Mouse (Mus musculus): ENCODE measurements around the gene Adat1. TPM values are rescaled to one million over a fixed set of nuclear protein-coding genes. Genes with fewer than 3 reads are reported as not detected.

Adat1 gene
- 8.4 and 10.0 TPM in 2 replicates for polyA plus RNA-seq (2015; fragmentation: Nextera tagmentation; extraction: Ambion mirVana)

DNA sequence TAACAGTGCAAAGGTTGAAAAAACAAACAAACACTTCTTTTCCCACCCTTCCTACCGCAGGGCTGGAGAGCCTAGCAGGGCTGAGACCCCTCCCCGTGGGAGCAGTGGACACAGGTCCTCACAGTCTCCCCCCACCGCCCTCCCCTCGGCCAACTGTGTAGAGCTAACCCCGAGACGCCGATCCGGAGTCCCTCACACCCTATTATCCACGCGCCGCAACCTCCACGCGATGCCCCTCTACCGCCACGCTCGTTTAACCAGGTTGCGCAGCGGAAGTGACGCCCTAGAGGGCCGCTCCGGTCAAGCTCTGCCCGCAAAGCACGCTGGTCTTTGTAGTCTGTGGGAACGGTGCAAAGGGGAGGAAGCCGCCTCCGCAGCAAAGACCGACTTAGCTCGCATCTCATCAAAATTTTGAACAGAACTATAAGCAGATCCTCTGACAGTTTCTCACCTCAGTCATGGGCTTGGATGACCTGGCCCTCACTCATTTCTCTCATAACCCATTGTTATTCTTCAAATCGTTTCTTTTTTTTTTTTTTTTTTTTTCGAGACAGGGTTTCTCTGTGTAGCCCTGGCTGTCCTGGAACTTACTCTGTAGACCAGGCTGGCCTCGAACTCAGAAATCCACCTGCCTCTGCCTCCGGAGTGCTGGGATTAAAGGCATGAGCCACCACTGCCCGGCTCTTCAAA is at the start of gene Adat1:
Adat1 (minus strand) TSS at position 290 of the 690 bp plus-strand sequence.
- Histone ChIP-seq H3K27me3 (replicated peaks; ENCODE audit: control insufficient read depth, insufficient read depth, low read length) (no peaks in the 10 kb centered on the region), H3K9ac (replicated peaks; ENCODE audit: low read depth, low read length) (peak within 1 kb of the TSS; percentile 78), H3K36me3 (ENCODE audit: control insufficient read depth, insufficient read depth) (peaks cover 23% of the 10 kb centered on the region), H3K4me1 (replicated peaks; ENCODE audit: control insufficient read depth, insufficient read depth, low read length) (peaks cover 7% of the 10 kb centered on the region), H3K27ac (ENCODE audit: low read length) (no peak within 1 kb of the TSS), H3K4me3 (replicated peaks; ENCODE audit: low read length) (peak within 1 kb of the TSS; percentile 86), H3K9me3 (ENCODE audit: control insufficient read depth, low read length) (no peaks in the 10 kb centered on the region), H3K4me2 (ENCODE audit: low read length) (peak within 1 kb of the TSS; percentile 69)
- 4% methylated on average over 32 of the region's 33 CpGs for WGBS
- ATAC-seq, result peak; percentile 98

DNA sequence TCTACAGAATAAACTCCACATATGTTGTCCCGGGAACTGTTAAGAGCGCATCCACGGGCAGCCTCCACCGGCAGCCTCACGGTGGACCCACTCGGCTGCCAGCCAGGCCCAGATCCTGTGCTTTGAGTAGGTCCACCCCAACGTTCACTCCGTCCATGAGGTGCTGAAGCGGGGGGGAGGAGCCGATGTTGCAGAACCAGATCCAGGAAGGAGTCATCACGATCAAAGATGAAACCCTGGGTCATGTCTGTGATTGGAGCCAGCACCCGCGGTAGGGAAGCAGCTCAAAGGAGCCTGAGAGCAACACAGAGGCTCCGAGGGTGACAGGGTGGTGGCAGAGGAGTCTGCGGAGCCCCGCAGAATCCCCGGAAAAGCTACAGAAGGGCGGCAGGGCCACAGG is 45.4 kb upstream of the Adat1 start:
- no peaks in the 10 kb centered on the region for H3K4me1 ChIP-seq (replicated peaks; ENCODE audit: control insufficient read depth, insufficient read depth, low read length)
- no peak for ATAC-seq
- H3K27ac ChIP-seq (ENCODE audit: low read length), result no peak overlapping the region
- no peaks in the 10 kb centered on the region for H3K9me3 ChIP-seq (ENCODE audit: control insufficient read depth, low read length)
- H3K36me3 ChIP-seq (ENCODE audit: control insufficient read depth, insufficient read depth), result no peaks in the 10 kb centered on the region
- no peak overlapping the region for H3K9ac ChIP-seq (replicated peaks; ENCODE audit: low read depth, low read length)
- H3K4me2 ChIP-seq (ENCODE audit: low read length), result no peak overlapping the region
- H3K27me3 ChIP-seq (replicated peaks; ENCODE audit: control insufficient read depth, insufficient read depth, low read length), result no peaks in the 10 kb centered on the region
- no peak overlapping the region for H3K4me3 ChIP-seq (replicated peaks; ENCODE audit: low read length)
- 86% methylated on average over 18 of the region's 18 CpGs for WGBS

DNA sequence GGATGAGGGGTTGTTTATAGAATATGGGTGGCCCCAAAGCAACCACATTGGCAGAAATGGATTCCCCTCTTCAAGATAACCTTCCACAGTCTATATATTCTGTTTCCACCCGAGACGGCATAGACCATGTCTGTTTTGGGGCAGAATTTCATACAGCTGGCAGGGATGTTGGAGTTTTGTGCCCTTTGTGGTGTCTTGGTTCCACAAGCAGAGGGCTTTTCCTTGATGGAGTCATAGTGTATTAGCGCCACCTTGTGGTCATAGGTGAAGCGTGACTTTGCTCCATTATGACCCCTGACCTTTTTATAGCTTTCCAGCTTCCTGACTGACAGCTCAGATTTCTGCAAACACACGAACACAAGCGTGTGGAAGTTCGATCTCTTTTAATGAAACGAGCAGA is 42.5 kb upstream of the Adat1 start:
- Histone ChIP-seq H3K4me3 (replicated peaks; ENCODE audit: low read length) (no peak overlapping the region), H3K9ac (replicated peaks; ENCODE audit: low read depth, low read length) (no peak overlapping the region), H3K36me3 (ENCODE audit: control insufficient read depth, insufficient read depth) (no peaks in the 10 kb centered on the region), H3K4me1 (replicated peaks; ENCODE audit: control insufficient read depth, insufficient read depth, low read length) (no peaks in the 10 kb centered on the region), H3K27me3 (replicated peaks; ENCODE audit: control insufficient read depth, insufficient read depth, low read length) (no peaks in the 10 kb centered on the region), H3K4me2 (ENCODE audit: low read length) (no peak overlapping the region), H3K27ac (ENCODE audit: low read length) (no peak overlapping the region), H3K9me3 (ENCODE audit: control insufficient read depth, low read length) (no peaks in the 10 kb centered on the region)
- ATAC-seq, result no peak
- WGBS, result 22% methylated on average over 8 of the region's 8 CpGs

DNA sequence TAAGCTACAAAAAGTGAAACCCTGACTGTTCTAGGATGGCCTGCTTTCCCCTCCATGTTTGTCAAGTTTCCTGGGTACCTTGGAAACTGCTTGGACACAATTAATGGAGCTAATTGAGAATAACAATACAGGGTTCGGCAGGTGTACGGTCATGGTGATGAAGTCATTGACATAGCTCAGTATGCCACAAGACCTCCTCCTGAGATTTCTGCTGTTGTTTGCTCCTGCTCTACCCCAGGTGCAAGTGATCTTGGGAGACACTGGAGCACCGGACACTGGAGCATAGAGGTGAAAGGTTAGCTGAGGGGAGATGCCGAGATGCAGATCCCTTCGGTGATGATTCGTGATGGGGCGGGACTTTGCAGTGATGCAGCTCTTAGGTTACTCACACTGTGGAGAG is 41.0 kb upstream of the Adat1 start:
- Histone ChIP-seq H3K4me2 (ENCODE audit: low read length) (no peak overlapping the region), H3K27me3 (replicated peaks; ENCODE audit: control insufficient read depth, insufficient read depth, low read length) (no peaks in the 10 kb centered on the region), H3K9ac (replicated peaks; ENCODE audit: low read depth, low read length) (no peak overlapping the region), H3K36me3 (ENCODE audit: control insufficient read depth, insufficient read depth) (no peaks in the 10 kb centered on the region), H3K9me3 (ENCODE audit: control insufficient read depth, low read length) (no peaks in the 10 kb centered on the region), H3K4me3 (replicated peaks; ENCODE audit: low read length) (no peak overlapping the region), H3K4me1 (replicated peaks; ENCODE audit: control insufficient read depth, insufficient read depth, low read length) (no peaks in the 10 kb centered on the region), H3K27ac (ENCODE audit: low read length) (no peak overlapping the region)
- ATAC-seq, result no peak
- WGBS, result 52% methylated on average over 7 of the region's 7 CpGs

DNA sequence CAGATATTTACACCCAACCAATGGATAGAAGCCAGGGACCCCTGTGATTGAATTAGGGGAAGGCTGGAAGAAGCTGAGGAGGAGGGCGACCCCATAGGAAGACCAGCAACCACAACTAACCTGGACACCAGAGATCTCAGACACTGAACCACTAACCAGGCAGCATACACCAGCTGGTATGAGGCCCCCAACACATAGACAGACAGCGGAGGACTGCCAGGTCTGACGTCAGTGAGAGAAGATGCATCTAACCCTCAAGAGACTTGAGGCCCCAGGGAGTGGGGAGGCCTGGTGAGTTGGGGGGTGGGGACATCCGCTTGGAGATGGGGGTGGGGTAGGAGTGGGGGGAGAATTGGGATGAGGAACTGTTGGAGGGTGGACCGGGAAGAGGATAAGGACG is 38.6 kb upstream of the Adat1 start:
- Histone ChIP-seq H3K9me3 (ENCODE audit: control insufficient read depth, low read length) (no peaks in the 10 kb centered on the region), H3K4me2 (ENCODE audit: low read length) (no peak overlapping the region), H3K36me3 (ENCODE audit: control insufficient read depth, insufficient read depth) (no peaks in the 10 kb centered on the region), H3K4me1 (replicated peaks; ENCODE audit: control insufficient read depth, insufficient read depth, low read length) (no peaks in the 10 kb centered on the region), H3K27me3 (replicated peaks; ENCODE audit: control insufficient read depth, insufficient read depth, low read length) (no peaks in the 10 kb centered on the region), H3K4me3 (replicated peaks; ENCODE audit: low read length) (no peak overlapping the region), H3K27ac (ENCODE audit: low read length) (no peak overlapping the region), H3K9ac (replicated peaks; ENCODE audit: low read depth, low read length) (no peak overlapping the region)
- no peak for ATAC-seq
- 58% methylated on average over 6 of the region's 6 CpGs for WGBS

DNA sequence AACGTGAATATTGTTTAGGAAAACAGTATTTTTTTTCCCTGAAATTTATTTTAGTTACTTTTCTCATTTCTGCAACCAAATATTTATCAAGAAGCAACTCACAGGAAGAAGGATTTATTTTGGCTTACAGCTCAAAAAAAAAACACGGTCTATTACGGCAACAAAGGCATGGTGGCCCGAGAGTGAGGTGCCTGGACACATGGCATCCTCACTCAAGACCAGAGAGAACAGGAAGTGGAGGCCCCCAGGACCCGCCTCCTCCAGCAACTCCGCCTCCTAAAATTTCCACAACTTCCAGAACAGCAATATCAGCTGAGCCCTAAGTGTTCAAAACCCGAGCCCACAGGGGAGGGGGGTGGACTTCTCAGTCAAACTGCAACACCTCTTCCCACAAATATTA is 37.4 kb upstream of the Adat1 start:
- ATAC-seq, result no peak
- Histone ChIP-seq H3K9me3 (ENCODE audit: control insufficient read depth, low read length) (no peaks in the 10 kb centered on the region), H3K27ac (ENCODE audit: low read length) (no peak overlapping the region), H3K9ac (replicated peaks; ENCODE audit: low read depth, low read length) (no peak overlapping the region), H3K27me3 (replicated peaks; ENCODE audit: control insufficient read depth, insufficient read depth, low read length) (no peaks in the 10 kb centered on the region), H3K4me3 (replicated peaks; ENCODE audit: low read length) (no peak overlapping the region), H3K4me1 (replicated peaks; ENCODE audit: control insufficient read depth, insufficient read depth, low read length) (no peaks in the 10 kb centered on the region), H3K4me2 (ENCODE audit: low read length) (no peak overlapping the region), H3K36me3 (ENCODE audit: control insufficient read depth, insufficient read depth) (no peaks in the 10 kb centered on the region)
- 92% methylated on average over 7 of the region's 7 CpGs for WGBS

DNA sequence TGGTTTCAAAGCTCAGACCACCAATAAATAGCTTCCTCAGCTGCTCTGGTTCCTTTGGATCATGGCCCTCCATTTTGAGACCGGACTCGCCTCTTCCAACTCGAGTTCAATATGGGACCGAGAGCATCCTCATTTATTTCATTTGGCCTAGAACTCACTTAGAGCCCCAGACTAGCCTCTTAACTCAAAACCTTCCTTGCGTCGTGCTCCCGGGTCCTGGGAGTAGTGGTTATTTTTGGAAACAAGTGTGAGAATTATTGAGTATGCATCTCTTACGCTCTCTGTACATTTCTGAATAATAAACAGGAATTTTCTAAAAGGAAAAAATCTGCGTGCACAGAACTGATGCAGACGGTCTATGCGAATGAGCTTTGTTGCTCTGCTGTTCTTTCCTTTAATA is 22.8 kb upstream of the Adat1 start, which contains the start of gene Gm6793:
Gm6793 (minus strand) TSS at position 101 of the 400 bp plus-strand sequence.
- Histone ChIP-seq H3K4me3 (replicated peaks; ENCODE audit: low read length) (no peak within 1 kb of the TSS), H3K4me2 (ENCODE audit: low read length) (no peak within 1 kb of the TSS), H3K36me3 (ENCODE audit: control insufficient read depth, insufficient read depth) (peaks cover 16% of the 10 kb centered on the region), H3K27ac (ENCODE audit: low read length) (no peak within 1 kb of the TSS), H3K9me3 (ENCODE audit: control insufficient read depth, low read length) (no peaks in the 10 kb centered on the region), H3K4me1 (replicated peaks; ENCODE audit: control insufficient read depth, insufficient read depth, low read length) (peaks cover 18% of the 10 kb centered on the region), H3K9ac (replicated peaks; ENCODE audit: low read depth, low read length) (no peak within 1 kb of the TSS), H3K27me3 (replicated peaks; ENCODE audit: control insufficient read depth, insufficient read depth, low read length) (no peaks in the 10 kb centered on the region)
- no peak for ATAC-seq
- WGBS, result 86% methylated on average over 11 of the region's 11 CpGs

DNA sequence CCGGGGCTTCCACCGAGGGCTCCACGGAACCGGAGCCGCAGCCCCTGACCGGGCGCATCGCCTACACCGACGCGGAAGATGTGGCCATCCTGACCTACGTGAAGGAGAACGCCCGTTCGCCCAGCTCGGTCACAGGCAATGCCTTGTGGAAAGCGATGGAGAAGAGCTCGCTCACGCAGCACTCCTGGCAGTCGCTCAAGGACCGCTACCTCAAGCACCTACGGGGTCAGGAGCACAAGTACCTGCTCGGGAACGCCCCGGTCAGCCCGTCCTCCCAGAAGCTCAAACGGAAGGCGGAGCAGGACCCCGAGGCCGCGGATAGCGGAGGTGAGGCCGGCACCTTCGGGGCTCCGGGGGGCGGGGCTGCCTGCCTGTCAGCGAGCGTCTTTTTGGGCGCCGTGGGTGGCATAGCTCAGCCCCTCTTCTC is 19.7 kb upstream of the Adat1 start:
- Histone ChIP-seq H3K9me3 (ENCODE audit: control insufficient read depth, low read length) (no peaks in the 10 kb centered on the region), H3K4me3 (replicated peaks; ENCODE audit: low read length) (peak overlapping the region; percentile 75), H3K27me3 (replicated peaks; ENCODE audit: control insufficient read depth, insufficient read depth, low read length) (no peaks in the 10 kb centered on the region), H3K36me3 (ENCODE audit: control insufficient read depth, insufficient read depth) (no peaks in the 10 kb centered on the region), H3K9ac (replicated peaks; ENCODE audit: low read depth, low read length) (peak overlapping the region; percentile 74), H3K27ac (ENCODE audit: low read length) (peak overlapping the region; percentile 83), H3K4me1 (replicated peaks; ENCODE audit: control insufficient read depth, insufficient read depth, low read length) (peaks cover 18% of the 10 kb centered on the region), H3K4me2 (ENCODE audit: low read length) (peak overlapping the region; percentile 81)
- ATAC-seq, result 0 out of 2 replicates have a peak, but pooled peaks have one; percentile 5
- under 1% methylated on average over 40 of the region's 40 CpGs for WGBS

DNA sequence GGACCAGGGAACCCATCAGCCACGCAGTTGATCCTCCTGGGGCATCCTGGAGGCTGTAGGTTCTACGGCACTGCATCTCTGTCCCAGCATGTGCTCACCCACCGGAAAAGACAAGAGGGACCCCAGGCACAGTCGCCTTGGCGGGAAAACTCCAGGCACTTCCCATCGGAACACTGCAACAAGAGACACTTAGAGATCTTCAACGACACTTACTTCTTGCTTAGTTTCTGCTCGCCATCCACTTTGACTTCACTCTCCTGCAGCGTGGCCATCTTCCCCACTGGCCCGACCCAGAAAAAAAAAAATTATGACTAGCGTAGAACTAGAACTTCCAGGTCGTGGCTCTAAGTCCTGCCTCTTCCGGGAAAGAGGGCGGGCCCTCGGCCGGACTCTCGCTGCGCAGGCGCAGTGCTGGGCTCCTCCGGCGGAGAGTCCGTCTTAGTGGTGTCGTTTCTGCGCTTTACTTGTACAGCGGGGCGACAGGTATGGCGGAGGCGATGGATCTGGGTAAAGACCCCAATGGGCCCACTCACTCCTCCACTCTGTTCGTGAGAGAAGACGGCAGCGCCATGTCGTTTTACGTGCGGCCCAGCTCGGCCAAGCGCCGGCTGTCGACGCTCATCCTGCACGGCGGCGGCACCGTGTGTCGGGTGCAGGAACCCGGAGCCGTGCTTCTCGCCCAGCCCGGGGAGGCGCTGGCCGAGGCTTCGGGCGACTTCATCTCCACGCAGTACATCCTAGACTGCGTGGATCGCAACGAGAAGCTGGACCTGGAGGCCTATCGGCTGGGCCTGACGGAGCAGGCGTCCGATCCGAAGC is 19.1 kb upstream of the Adat1 start, which contains the start of the genes Kars and Terf2ip:
Kars (minus strand) TSS at position 327 of the 819 bp plus-strand sequence.
Terf2ip (plus strand) TSS at position 402 of the 819 bp plus-strand sequence.
- H3K4me3 ChIP-seq (replicated peaks; ENCODE audit: low read length), result peak within 1 kb of the TSS; percentile 75
- peak within 1 kb of the TSS; percentile 74 for H3K9ac ChIP-seq (replicated peaks; ENCODE audit: low read depth, low read length)
- ATAC-seq, result peak; percentile 96
- peak within 1 kb of the TSS; percentile 81 for H3K4me2 ChIP-seq (ENCODE audit: low read length)
- H3K4me1 ChIP-seq (replicated peaks; ENCODE audit: control insufficient read depth, insufficient read depth, low read length), result peaks cover 18% of the 10 kb centered on the region
- WGBS, result under 1% methylated on average over 61 of the region's 61 CpGs
- H3K27me3 ChIP-seq (replicated peaks; ENCODE audit: control insufficient read depth, insufficient read depth, low read length), result no peaks in the 10 kb centered on the region
- peak within 1 kb of the TSS; percentile 83 for H3K27ac ChIP-seq (ENCODE audit: low read length)
- H3K36me3 ChIP-seq (ENCODE audit: control insufficient read depth, insufficient read depth), result no peaks in the 10 kb centered on the region
- H3K9me3 ChIP-seq (ENCODE audit: control insufficient read depth, low read length), result no peaks in the 10 kb centered on the region

All from forebrain, embryonic 16.5 days (tissue).